Mouse (Mus musculus): ENCODE data around the gene Kcne3. TPM values are rescaled to one million over a fixed set of nuclear protein-coding genes. Genes with fewer than 3 reads are reported as not detected.

Gene Kcne3
- polyA plus RNA-seq, 1 experiment from 2014 or later = 1.7 TPM

- WGBS = under 1% methylated on average over 67 of the region's 72 CpGs
Observed at GRCm38 (mm10) chr7:100227158-100227875, 51.0 kb downstream of the Kcne3 start, which contains the start of gene Pgm2l1. Gene Pgm2l1 (plus strand): TSS chr7:100227394.

DNA sequence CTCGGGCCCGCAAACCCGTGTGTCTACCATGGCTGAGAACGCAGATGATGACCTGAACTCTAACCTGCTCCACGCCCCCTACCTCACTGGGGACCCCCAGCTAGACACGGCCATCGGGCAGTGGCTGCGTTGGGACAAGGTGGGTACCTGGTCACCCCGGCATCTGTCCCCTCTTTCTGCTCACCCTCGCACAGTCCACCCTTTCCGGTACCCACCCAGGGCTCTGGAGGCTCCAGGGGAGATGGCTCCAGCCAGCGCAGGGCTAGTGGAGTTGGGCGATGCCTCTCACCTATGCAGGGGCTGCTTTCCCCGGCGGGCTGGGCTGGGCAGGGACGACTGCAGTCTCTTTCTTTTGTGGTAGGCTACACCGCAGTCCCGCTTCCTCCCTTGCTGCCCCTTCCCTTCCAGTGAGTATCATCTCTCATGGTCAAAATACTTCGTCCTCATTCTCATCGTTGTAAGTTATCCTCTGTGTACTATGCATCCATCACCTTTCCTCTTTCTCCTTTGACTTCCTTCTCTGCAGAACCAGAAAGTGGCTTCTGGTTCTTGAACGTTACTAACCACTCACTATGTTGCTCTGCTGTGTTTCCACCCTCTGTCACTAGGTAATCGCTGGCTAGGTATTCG is 51.7 kb downstream of the Kcne3 start:
- H3K27ac ChIP-seq = peak overlapping the region; percentile 96
- no peaks in the 10 kb centered on the region for H3K36me3 ChIP-seq
- H3K9me3 ChIP-seq = no peaks in the 10 kb centered on the region
- H3K4me3 ChIP-seq (replicated peaks) = peak overlapping the region; percentile 94
- peaks cover 29% of the 10 kb centered on the region for H3K4me1 ChIP-seq (replicated peaks)
- peak overlapping the region; percentile 83 for H3K4me2 ChIP-seq (replicated peaks)
- ATAC-seq = peak; percentile 70
- peak overlapping the region; percentile 95 for H3K9ac ChIP-seq (replicated peaks)
- H3K27me3 ChIP-seq = no peaks in the 10 kb centered on the region
- WGBS = under 1% methylated on average over 23 of the region's 23 CpGs

More at GRCm38 (mm10) chr7:100227158-100227875, 51.0 kb downstream of the Kcne3 start, which contains the start of gene Pgm2l1:
- Histone ChIP-seq H3K27ac (peak within 1 kb of the TSS; percentile 96), H3K9ac (replicated peaks) (peak within 1 kb of the TSS; percentile 95), H3K27me3 (no peaks in the 10 kb centered on the region), H3K36me3 (no peaks in the 10 kb centered on the region), H3K4me3 (replicated peaks) (peak within 1 kb of the TSS; percentile 94), H3K4me2 (replicated peaks) (peak within 1 kb of the TSS; percentile 83), H3K4me1 (replicated peaks) (peaks cover 29% of the 10 kb centered on the region), H3K9me3 (no peaks in the 10 kb centered on the region)
- ATAC-seq = peak; percentile 98

GRCm38 (mm10) chr7:100228957-100229356 is 52.7 kb downstream of the Kcne3 start:
- H3K4me1 ChIP-seq (replicated peaks) = peaks cover 32% of the 10 kb centered on the region
- peak overlapping the region; percentile 95 for H3K9ac ChIP-seq (replicated peaks)
- no peaks in the 10 kb centered on the region for H3K36me3 ChIP-seq
- H3K27me3 ChIP-seq = no peaks in the 10 kb centered on the region
- H3K27ac ChIP-seq = no peak overlapping the region
- WGBS = 75% methylated on average over 3 of the region's 3 CpGs
- H3K4me2 ChIP-seq (replicated peaks) = peak overlapping the region; percentile 83
- H3K4me3 ChIP-seq (replicated peaks) = peak overlapping the region; percentile 94
- ATAC-seq = no peak
- H3K9me3 ChIP-seq = no peaks in the 10 kb centered on the region

DNA sequence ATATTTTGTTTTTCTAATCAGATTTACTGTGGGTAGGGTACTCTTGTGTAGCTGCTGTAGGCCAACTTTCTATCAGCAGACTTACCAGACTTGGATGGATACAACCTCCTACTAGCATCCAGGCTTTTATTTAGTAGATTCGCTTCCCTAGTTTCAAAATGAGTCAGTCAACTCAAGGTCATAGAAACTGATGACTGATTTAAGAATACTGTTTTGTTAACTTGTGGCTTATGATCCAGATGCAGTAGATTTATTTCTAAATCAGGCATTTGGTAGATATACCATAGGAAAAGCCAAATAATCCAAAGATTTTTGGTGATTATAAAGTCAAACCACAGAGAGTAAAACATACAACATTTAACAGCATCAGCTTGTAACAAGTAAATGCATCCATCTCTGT is 54.3 kb downstream of the Kcne3 start:
- Histone ChIP-seq H3K9ac (replicated peaks) (no peak overlapping the region), H3K4me1 (replicated peaks) (peaks cover 35% of the 10 kb centered on the region), H3K4me3 (replicated peaks) (no peak overlapping the region), H3K9me3 (no peaks in the 10 kb centered on the region), H3K36me3 (no peaks in the 10 kb centered on the region), H3K4me2 (replicated peaks) (peak overlapping the region; percentile 29; the same call in 1 of the 2 replicates), H3K27ac (no peak overlapping the region), H3K27me3 (no peaks in the 10 kb centered on the region)
- 92% methylated on average over 1 of the region's 1 CpGs for WGBS
- ATAC-seq = no peak

DNA sequence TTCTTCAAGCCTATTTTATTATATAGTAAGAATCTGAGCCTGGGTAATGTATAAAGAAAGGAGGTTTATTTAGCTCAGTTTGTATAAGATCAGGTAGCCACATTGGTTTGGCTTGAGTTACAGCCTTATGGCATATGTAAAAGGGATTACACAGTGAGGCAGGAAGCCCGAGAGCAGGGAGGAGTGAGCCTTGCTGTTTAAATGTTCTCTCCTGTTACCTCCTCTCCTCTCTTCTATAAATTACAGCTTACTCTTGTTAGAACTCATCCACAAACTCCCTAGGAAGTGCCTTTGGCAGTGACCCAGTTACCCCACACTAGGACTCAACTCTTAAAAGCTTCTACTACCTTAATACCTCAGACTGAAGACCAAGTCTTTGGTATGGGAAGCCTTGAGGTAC is 55.4 kb downstream of the Kcne3 start:
- Histone ChIP-seq H3K27ac (no peak overlapping the region), H3K4me2 (replicated peaks) (no peak overlapping the region), H3K9ac (replicated peaks) (no peak overlapping the region), H3K4me3 (replicated peaks) (no peak overlapping the region), H3K27me3 (no peaks in the 10 kb centered on the region), H3K36me3 (no peaks in the 10 kb centered on the region), H3K4me1 (replicated peaks) (peaks cover 35% of the 10 kb centered on the region), H3K9me3 (no peaks in the 10 kb centered on the region)
- WGBS = 43% methylated on average over 1 of the region's 1 CpGs
- ATAC-seq = no peak

GRCm38 (mm10) chr7:100233681-100234080 is 57.4 kb downstream of the Kcne3 start:
- 0 out of 2 replicates have a peak overlapping the region, but pooled peaks have one; percentile 1 for H3K27ac ChIP-seq
- no peaks in the 10 kb centered on the region for H3K9me3 ChIP-seq
- H3K36me3 ChIP-seq = no peaks in the 10 kb centered on the region
- H3K9ac ChIP-seq (replicated peaks) = no peak overlapping the region
- no peak overlapping the region for H3K4me3 ChIP-seq (replicated peaks)
- no peaks in the 10 kb centered on the region for H3K27me3 ChIP-seq
- H3K4me1 ChIP-seq (replicated peaks) = peaks cover 31% of the 10 kb centered on the region
- no peak overlapping the region for H3K4me2 ChIP-seq (replicated peaks)
- no peak for ATAC-seq

Other genes starting within 250 kb of the Kcne3 start
- 5.0 and 5.5 TPM in 2 replicates for gene Rnf169, start 196.1 kb upstream of the Kcne3 start, polyA plus RNA-seq (2015; fragmentation: Nextera tagmentation; extraction: Ambion mirVana)
- not detected in 2 replicates for gene Chrdl2, start 170.3 kb upstream of the Kcne3 start, polyA plus RNA-seq (2015; fragmentation: Nextera tagmentation; extraction: Ambion mirVana)
- 57.1 and 59.4 TPM in 2 replicates for gene Pold3, start 54.9 kb upstream of the Kcne3 start, polyA plus RNA-seq (2015; fragmentation: Nextera tagmentation; extraction: Ambion mirVana)
- 14.6 and 16.6 TPM in 2 replicates for gene Lipt2, start 17.2 kb upstream of the Kcne3 start, polyA plus RNA-seq (2015; fragmentation: Nextera tagmentation; extraction: Ambion mirVana)
- gene Pgm2l1, start 50.9 kb downstream of the Kcne3 start, polyA plus RNA-seq (2015; fragmentation: Nextera tagmentation; extraction: Ambion mirVana) = 21.3 and 22.9 TPM in 2 replicates
- gene P4ha3, start 109.0 kb downstream of the Kcne3 start, polyA plus RNA-seq (2015; fragmentation: Nextera tagmentation; extraction: Ambion mirVana) = 3.6 and 5.5 TPM in 2 replicates
- gene C2cd3, start 195.7 kb downstream of the Kcne3 start, polyA plus RNA-seq (2015; fragmentation: Nextera tagmentation; extraction: Ambion mirVana) = 25.7 and 28.7 TPM in 2 replicates
- gene Ppme1, start 195.8 kb downstream of the Kcne3 start, polyA plus RNA-seq (2015; fragmentation: Nextera tagmentation; extraction: Ambion mirVana) = 139 and 144 TPM in 2 replicates